Mouse (Mus musculus) embryo, embryonic 11 days (tissue): ENCODE results near the gene Lce1j.
"Not testable (repeated sequence)": the region's sequence is repeated elsewhere in the genome, so short reads cannot be mapped to it uniquely, and the experiment has no call there.

Source experiments
- DNase-seq: peaks from one replicate; pipeline ENCODE4 v3.0.0-alpha.2; 2015

Lce1j gene

GRCm38 (mm10) chr3:92790414-92790813, at the start of gene Lce1j:
TSS of gene Lce1j (minus strand) at chr3:92790514.
- DNase-seq = no peak

GRCm38 (mm10) chr3:92827108-92827507, 36.8 kb upstream of the Lce1j start, which contains the start of gene Kprp:
TSS of gene Kprp (minus strand) at chr3:92827247.
- DNase-seq = no peak

- no peak for DNase-seq
These were observed 35.5 kb upstream of the Lce1j start for GRCm38 (mm10) chr3:92825808-92826207.

- not testable (repeated sequence) for DNase-seq
These were observed 25.7 kb upstream of the Lce1j start for GRCm38 (mm10) chr3:92816036-92816435.

- DNase-seq = no peak
These were observed 25.3 kb upstream of the Lce1j start for GRCm38 (mm10) chr3:92815581-92815980.

GRCm38 (mm10) chr3:92807791-92808190, 17.5 kb upstream of the Lce1j start, which contains the start of gene Lce1k:
TSS of gene Lce1k (minus strand) at chr3:92807891.
- DNase-seq = no peak

- DNase-seq = no peak
These were observed 11.5 kb downstream of the Lce1j start, which contains the start of gene Lce1i for GRCm38 (mm10) chr3:92778799-92779198. TSS of gene Lce1i (minus strand) at chr3:92778899.

- peak; percentile 19 for DNase-seq
These were observed 18.7 kb downstream of the Lce1j start for GRCm38 (mm10) chr3:92771573-92771972.

- no peak for DNase-seq
These were observed 25.3 kb downstream of the Lce1j start, which contains the start of gene Lce1h for GRCm38 (mm10) chr3:92764965-92765364. TSS of gene Lce1h (minus strand) at chr3:92765065.

GRCm38 (mm10) chr3:92753197-92753596, 37.1 kb downstream of the Lce1j start:
- peak; percentile 2 for DNase-seq

- no peak for DNase-seq
These were observed 38.1 kb downstream of the Lce1j start, which contains the start of gene Lce1g for GRCm38 (mm10) chr3:92752238-92752637. TSS of gene Lce1g (minus strand) at chr3:92752338.

- no peak for DNase-seq
These were observed 51.3 kb downstream of the Lce1j start, which contains the start of gene Gm38119 for GRCm38 (mm10) chr3:92738996-92739395. TSS of gene Gm38119 (minus strand) at chr3:92739096.
